Mouse (Mus musculus): ENCODE data around the gene Esyt2. TPM values are rescaled to one million over a fixed set of nuclear protein-coding genes. Genes with fewer than 3 reads are reported as not detected.
A peak's percentile ranks its signal among the peaks of the same experiment; 100 is the strongest.

The Esyt2 gene
- total and polyA plus RNA-seq, 2 experiments from 2014 or later = 8.1 to 49.7 TPM

- Histone ChIP-seq H3K4me1 (ENCODE audit: insufficient read depth) (no peaks in the 10 kb centered on the region), H3K36me3 (ENCODE audit: insufficient read depth) (no peaks in the 10 kb centered on the region), H3K27me3 (ENCODE audit: insufficient read depth, low read length) (no peaks in the 10 kb centered on the region), H3K4me3 (ENCODE audit: low read depth, low read length) (no peak overlapping the region), H3K9ac (no peak overlapping the region), H3K9me3 (ENCODE audit: low read length) (no peaks in the 10 kb centered on the region), H3K27ac (ENCODE audit: low read depth, low read length) (no peak overlapping the region), H3K4me2 (ENCODE audit: low read depth) (no peak overlapping the region)
- 93% methylated on average over 3 of the region's 3 CpGs for WGBS
- no peak for TF ChIP-seq CTCF (IDR thresholded peaks at IDR 0.05; ENCODE audit: low read depth)
- DNase-seq (no peak), ATAC-seq (no peak)
These were observed 34.5 kb downstream of the Esyt2 start for GRCm38 (mm10) chr12:116315498-116315897.

GRCm38 (mm10) chr12:116317818-116318217 lies 36.8 kb downstream of the Esyt2 start:
- Histone ChIP-seq H3K27me3 (ENCODE audit: insufficient read depth, low read length) (no peaks in the 10 kb centered on the region), H3K4me1 (ENCODE audit: insufficient read depth) (no peaks in the 10 kb centered on the region), H3K4me3 (ENCODE audit: low read depth, low read length) (no peak overlapping the region), H3K4me2 (ENCODE audit: low read depth) (no peak overlapping the region), H3K9ac (no peak overlapping the region), H3K36me3 (ENCODE audit: insufficient read depth) (no peaks in the 10 kb centered on the region), H3K9me3 (ENCODE audit: low read length) (no peaks in the 10 kb centered on the region), H3K27ac (ENCODE audit: low read depth, low read length) (no peak overlapping the region)
- no peak for TF ChIP-seq CTCF (IDR thresholded peaks at IDR 0.05; ENCODE audit: low read depth)
- no peak for DNase-seq
- 70% methylated on average over 1 of the region's 1 CpGs for WGBS
- ATAC-seq = no peak

DNA sequence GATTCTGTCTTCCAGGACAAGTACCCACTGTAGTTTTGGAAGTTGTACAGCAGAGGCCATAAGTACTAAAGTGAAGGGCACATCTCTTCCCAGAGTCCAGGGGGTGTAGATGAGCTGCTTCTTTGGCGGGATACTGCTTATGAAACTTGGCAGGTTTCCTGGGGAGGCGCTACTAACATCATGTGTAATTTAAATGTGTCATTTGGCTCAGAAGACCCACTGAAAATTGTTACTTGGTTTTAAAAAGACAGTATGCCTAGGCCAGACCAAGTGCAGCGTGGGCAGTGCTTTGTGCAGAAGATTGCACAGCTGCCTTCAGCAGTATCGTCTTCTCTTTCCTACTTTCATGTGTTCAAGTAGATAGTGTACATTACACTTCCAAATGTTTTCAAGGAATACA lies 44.5 kb downstream of the Esyt2 start:
- 44% methylated on average over 4 of the region's 4 CpGs for WGBS
- ATAC-seq (peak; percentile 40; the same call in 1 of the 2 replicates), DNase-seq (peak; percentile 21)
- Histone ChIP-seq H3K4me1 (ENCODE audit: insufficient read depth) (no peaks in the 10 kb centered on the region), H3K9me3 (ENCODE audit: low read length) (no peaks in the 10 kb centered on the region), H3K36me3 (ENCODE audit: insufficient read depth) (peaks cover 15% of the 10 kb centered on the region), H3K4me3 (ENCODE audit: low read depth, low read length) (no peak overlapping the region), H3K27me3 (ENCODE audit: insufficient read depth, low read length) (no peaks in the 10 kb centered on the region), H3K4me2 (ENCODE audit: low read depth) (no peak overlapping the region), H3K9ac (no peak overlapping the region), H3K27ac (ENCODE audit: low read depth, low read length) (no peak overlapping the region)
- no peak for TF ChIP-seq CTCF (IDR thresholded peaks at IDR 0.05; ENCODE audit: low read depth)

GRCm38 (mm10) chr12:116326159-116326558 lies 45.2 kb downstream of the Esyt2 start:
- no peak for ATAC-seq
- no peak overlapping the region for H3K9ac ChIP-seq
- TF ChIP-seq CTCF (IDR thresholded peaks at IDR 0.05; ENCODE audit: low read depth) = no peak
- peaks cover 15% of the 10 kb centered on the region for H3K36me3 ChIP-seq (ENCODE audit: insufficient read depth)
- no peak overlapping the region for H3K27ac ChIP-seq (ENCODE audit: low read depth, low read length)
- H3K9me3 ChIP-seq (ENCODE audit: low read length) = no peaks in the 10 kb centered on the region
- H3K4me1 ChIP-seq (ENCODE audit: insufficient read depth) = no peaks in the 10 kb centered on the region
- WGBS = 75% methylated on average over 1 of the region's 1 CpGs
- no peak overlapping the region for H3K4me2 ChIP-seq (ENCODE audit: low read depth)
- no peaks in the 10 kb centered on the region for H3K27me3 ChIP-seq (ENCODE audit: insufficient read depth, low read length)
- no peak overlapping the region for H3K4me3 ChIP-seq (ENCODE audit: low read depth, low read length)
- no peak for DNase-seq

GRCm38 (mm10) chr12:116334253-116334652 lies 53.3 kb downstream of the Esyt2 start:
- Histone ChIP-seq H3K9me3 (ENCODE audit: low read length) (no peaks in the 10 kb centered on the region), H3K9ac (no peak overlapping the region), H3K27me3 (ENCODE audit: insufficient read depth, low read length) (no peaks in the 10 kb centered on the region), H3K4me3 (ENCODE audit: low read depth, low read length) (no peak overlapping the region), H3K36me3 (ENCODE audit: insufficient read depth) (peaks cover 9% of the 10 kb centered on the region; the same call in 1 of the 2 replicates), H3K4me2 (ENCODE audit: low read depth) (no peak overlapping the region), H3K4me1 (ENCODE audit: insufficient read depth) (no peaks in the 10 kb centered on the region), H3K27ac (ENCODE audit: low read depth, low read length) (no peak overlapping the region)
- DNase-seq = no peak
- WGBS = 91% methylated on average over 5 of the region's 5 CpGs
- no peak for ATAC-seq
- no peak for TF ChIP-seq CTCF (IDR thresholded peaks at IDR 0.05; ENCODE audit: low read depth)

GRCm38 (mm10) chr12:116340160-116340559 lies 59.2 kb downstream of the Esyt2 start:
- Histone ChIP-seq H3K27ac (ENCODE audit: low read depth, low read length) (no peak overlapping the region), H3K9ac (no peak overlapping the region), H3K9me3 (ENCODE audit: low read length) (no peaks in the 10 kb centered on the region), H3K36me3 (ENCODE audit: insufficient read depth) (peaks cover 32% of the 10 kb centered on the region), H3K4me2 (ENCODE audit: low read depth) (no peak overlapping the region), H3K4me1 (ENCODE audit: insufficient read depth) (no peaks in the 10 kb centered on the region), H3K4me3 (ENCODE audit: low read depth, low read length) (no peak overlapping the region), H3K27me3 (ENCODE audit: insufficient read depth, low read length) (no peaks in the 10 kb centered on the region)
- no peak for ATAC-seq
- DNase-seq = no peak
- no peak for TF ChIP-seq CTCF (IDR thresholded peaks at IDR 0.05; ENCODE audit: low read depth)
- WGBS = 89% methylated on average over 1 of the region's 1 CpGs

- Histone ChIP-seq H3K27me3 (ENCODE audit: insufficient read depth, low read length) (no peaks in the 10 kb centered on the region), H3K27ac (ENCODE audit: low read depth, low read length) (no peak overlapping the region), H3K4me3 (ENCODE audit: low read depth, low read length) (no peak overlapping the region), H3K4me2 (ENCODE audit: low read depth) (no peak overlapping the region), H3K9me3 (ENCODE audit: low read length) (no peaks in the 10 kb centered on the region), H3K4me1 (ENCODE audit: insufficient read depth) (no peaks in the 10 kb centered on the region), H3K36me3 (ENCODE audit: insufficient read depth) (peaks cover 23% of the 10 kb centered on the region), H3K9ac (no peak overlapping the region)
- ATAC-seq = no peak
- no peak for DNase-seq
- TF ChIP-seq CTCF (IDR thresholded peaks at IDR 0.05; ENCODE audit: low read depth) = no peak
These were observed 67.8 kb downstream of the Esyt2 start for GRCm38 (mm10) chr12:116348755-116349286.
